Mouse (Mus musculus) kidney, postnatal 4 days (tissue): Measurements from ENCODE around the gene Haus3.

Experiments
- DNase-seq, 2 experiments: peaks; one replicate each; pipeline ENCODE4 v3.0.0; 2021; ENCODE audit warnings: mixed read lengths in 2 of 2

The Haus3 gene

GRCm38 (mm10) chr5:34168950-34169891, at the start of gene Haus3, which contains the start of gene Poln:
Gene Haus3, minus strand, starts transcription at chr5:34169527.
Gene Poln, minus strand, starts transcription at chr5:34169448.
- peak; percentile 99 to 100 for DNase-seq

GRCm38 (mm10) chr5:34218672-34219071, 49.3 kb upstream of the Haus3 start:
- no peak for DNase-seq

GRCm38 (mm10) chr5:34217756-34218155, 48.4 kb upstream of the Haus3 start:
- no peak for DNase-seq

GRCm38 (mm10) chr5:34216025-34216424, 46.7 kb upstream of the Haus3 start:
- DNase-seq = no peak

GRCm38 (mm10) chr5:34213659-34214058, 44.3 kb upstream of the Haus3 start:
- DNase-seq = peak; percentile 22 to 30

- DNase-seq = peak; percentile 81 to 85
These were observed 41.0 kb upstream of the Haus3 start for GRCm38 (mm10) chr5:34210279-34210678.

GRCm38 (mm10) chr5:34207503-34207902, 38.2 kb upstream of the Haus3 start:
- no peak for DNase-seq

GRCm38 (mm10) chr5:34205788-34206187, 36.5 kb upstream of the Haus3 start:
- no peak for DNase-seq

- no peak for DNase-seq
These were observed 35.6 kb upstream of the Haus3 start for GRCm38 (mm10) chr5:34204911-34205310.

- DNase-seq = no peak
These were observed 32.7 kb upstream of the Haus3 start for GRCm38 (mm10) chr5:34202006-34202405.

GRCm38 (mm10) chr5:34201396-34201795, 32.1 kb upstream of the Haus3 start:
- DNase-seq = peak; percentile 27 to 57

GRCm38 (mm10) chr5:34198615-34199014, 29.3 kb upstream of the Haus3 start:
- DNase-seq = no peak

GRCm38 (mm10) chr5:34197243-34197642, 27.9 kb upstream of the Haus3 start:
- DNase-seq = no peak

GRCm38 (mm10) chr5:34196423-34196822, 27.1 kb upstream of the Haus3 start:
- DNase-seq = no peak

- no peak for DNase-seq
These were observed 26.5 kb upstream of the Haus3 start for GRCm38 (mm10) chr5:34195786-34196185.

- no peak for DNase-seq
These were observed 25.8 kb upstream of the Haus3 start for GRCm38 (mm10) chr5:34194975-34195662.

- no peak for DNase-seq
These were observed 25.1 kb upstream of the Haus3 start for GRCm38 (mm10) chr5:34194426-34194825.

GRCm38 (mm10) chr5:34191843-34192242, 22.5 kb upstream of the Haus3 start:
- peak; percentile 61 to 68 for DNase-seq

- peak; percentile 43 to 63 for DNase-seq
These were observed 21.7 kb upstream of the Haus3 start for GRCm38 (mm10) chr5:34191021-34191420.

GRCm38 (mm10) chr5:34189521-34189920, 20.2 kb upstream of the Haus3 start:
- DNase-seq = no peak

- no peak for DNase-seq
These were observed 19.5 kb upstream of the Haus3 start for GRCm38 (mm10) chr5:34188856-34189255.

GRCm38 (mm10) chr5:34187601-34188316, 18.4 kb upstream of the Haus3 start, which contains the start of gene Mxd4:
Gene Mxd4, minus strand, starts transcription at chr5:34187720.
- peak; percentile 98 to 99 for DNase-seq

GRCm38 (mm10) chr5:34186961-34187391, 17.6 kb upstream of the Haus3 start:
- peak; percentile 72 to 82 for DNase-seq
